Mouse (Mus musculus) bone marrow, adult 2 months (tissue): ENCODE measurements around the gene Dlgap1.

Experiments used
- CTCF ChIP-seq: fragments of 200-500 bp; IDR thresholded peaks from 2 replicates; pipeline ENCODE4 v1.5.1; 2011; ENCODE audit warnings: low read length, control low read depth; ENCODE audit not compliant: control insufficient read depth, insufficient read depth
- POLR2A ChIP-seq: fragments of 200-500 bp; IDR thresholded peaks from 2 replicates; pipeline ENCODE4 v1.6.1; 2011; ENCODE audit warnings: low read depth, mild to moderate bottlenecking, control low read depth, low read length, borderline replicate concordance; ENCODE audit not compliant: control insufficient read depth

DNA sequence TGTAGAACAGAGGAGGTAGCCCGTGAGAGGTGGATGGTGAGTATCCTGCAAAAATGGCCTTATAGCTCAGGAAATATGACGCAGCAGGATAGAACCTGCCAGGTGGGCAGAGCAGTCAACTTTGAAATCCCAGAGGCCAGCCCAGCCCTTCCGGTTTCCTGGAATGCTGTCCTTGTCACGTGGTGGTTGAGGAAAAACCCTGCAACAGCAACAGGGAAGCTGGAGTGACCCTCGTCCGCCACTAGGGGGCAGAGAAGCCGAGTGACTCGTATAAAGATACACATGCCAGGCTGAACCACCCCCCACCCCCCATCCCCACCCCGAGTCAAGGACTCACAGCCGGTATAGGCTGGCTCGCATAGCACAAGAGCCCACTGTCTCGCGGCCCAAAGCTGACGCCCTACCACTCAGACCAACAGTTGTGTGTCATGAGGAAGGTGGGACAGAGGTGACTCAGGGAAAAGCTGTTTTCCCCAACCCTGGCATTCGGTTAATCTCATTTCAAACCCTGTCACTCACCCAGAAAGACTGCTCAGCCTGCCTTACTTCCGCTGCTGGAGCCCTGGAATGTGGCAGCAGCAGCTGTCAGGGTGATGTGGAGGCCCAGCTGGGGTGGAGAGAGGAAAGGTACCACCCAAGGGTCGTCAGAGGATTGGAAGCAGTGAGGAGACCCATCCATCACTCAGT, 769.4 kb downstream of the Dlgap1 start:
- TF ChIP-seq POLR2A (no peak), CTCF (peak; percentile 72)
